Mouse (Mus musculus) embryonic facial prominence, embryonic 13.5 days (tissue): ENCODE data around the gene Lrch3. TPM values are rescaled to one million over a fixed set of nuclear protein-coding genes. Genes with fewer than 3 reads are reported as not detected.

ENCODE experiments used
- polyA plus RNA-seq: library from polyadenylated mRNA; unstranded; fragments of >200 nt; fragmentation: Nextera tagmentation; extraction: Ambion mirVana; gene quantifications from 2 replicates; pipeline ENCODE4 v1.2.1, GENCODE M21; 2015

The Lrch3 gene
- polyA plus RNA-seq, 1 experiment from 2014 or later = 34.1 TPM

Other genes with a start within 250 kb of the Lrch3 start
- gene Muc4, start 178.2 kb upstream of the Lrch3 start, polyA plus RNA-seq = 0.38 and 0.62 TPM in 2 replicates
- gene Muc20, start 116.7 kb upstream of the Lrch3 start, polyA plus RNA-seq = not detected in 2 replicates
- not detected in 2 replicates for gene Smbd1, start 103.6 kb upstream of the Lrch3 start, polyA plus RNA-seq
- 108 and 114 TPM in 2 replicates for gene Fyttd1, start 36.6 kb upstream of the Lrch3 start, polyA plus RNA-seq
- 16.0 and 20.3 TPM in 2 replicates for gene Rubcn, start 36.3 kb upstream of the Lrch3 start, polyA plus RNA-seq
- 2.1 and 4.0 TPM in 2 replicates for gene Iqcg, start 142.1 kb downstream of the Lrch3 start, polyA plus RNA-seq
- 1,031 and 1,064 TPM in 2 replicates for gene Rpl35a, start 142.4 kb downstream of the Lrch3 start, polyA plus RNA-seq
- gene Lmln, start 148.4 kb downstream of the Lrch3 start, polyA plus RNA-seq = 1.4 and 3.9 TPM in 2 replicates